Mouse (Mus musculus) lung, postnatal 0 days (tissue): Measurements from ENCODE around the gene 1600012H06Rik.
"Not testable (repeated sequence)": the region's sequence is repeated elsewhere in the genome, so short reads cannot be mapped to it uniquely, and the experiment has no call there.

Experiments used
- CTCF ChIP-seq: IDR thresholded peaks from 2 replicates; pipeline ENCODE4 v1.5.1; 2016; ENCODE audit warnings: antibody characterized with exemption, mild to moderate bottlenecking
- EP300 ChIP-seq: IDR thresholded peaks from 2 replicates; pipeline ENCODE4 v1.6.1; 2016; ENCODE audit warnings: antibody characterized with exemption, mild to moderate bottlenecking, control low read depth

DNA sequence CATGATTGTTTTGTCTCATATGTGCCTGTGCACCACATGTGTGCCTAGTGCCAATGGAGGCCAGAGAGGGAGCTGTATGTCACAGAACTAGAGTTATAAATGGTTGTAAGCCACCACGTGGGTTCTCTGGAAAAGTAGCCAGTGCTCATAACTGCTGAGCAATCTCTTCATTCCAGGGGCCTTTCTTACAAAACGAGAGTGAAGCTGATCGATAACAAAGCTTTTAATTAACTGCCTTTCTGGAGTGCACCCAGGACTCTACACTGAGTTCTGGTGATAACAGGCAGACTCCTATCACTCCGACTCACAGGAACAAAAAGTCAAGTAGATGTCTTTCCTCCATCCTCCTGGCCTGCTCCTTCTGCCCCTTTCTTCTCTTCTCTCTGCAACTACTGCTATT lies 57.1 kb downstream of the 1600012H06Rik start:
- TF ChIP-seq CTCF, EP300: not testable (repeated sequence)
